Mouse (Mus musculus): ENCODE measurements at regions not wholly inside any gene's neighbourhood (a gene's known extent, or its start where the extent isn't known, plus 50 kb on each side); places are given as distances from the start of the nearest gene placed in this dataset.

- H3K4me1 ChIP-seq = no peaks in the 10 kb centered on the region
- 92% methylated on average over 3 of the region's 3 CpGs for WGBS
Observed at GRCm38 (mm10) chr12:92723022-92723421, 874.1 kb upstream of the Sel1l start.

GRCm38 (mm10) chr12:92713415-92713814, 864.5 kb upstream of the Sel1l start:
- Histone ChIP-seq H3K9me3 (no peaks in the 10 kb centered on the region), H3K4me1 (no peaks in the 10 kb centered on the region), H3K27me3 (no peaks in the 10 kb centered on the region), H3K9ac (replicated peaks) (no peak overlapping the region), H3K4me3 (no peak overlapping the region), H3K27ac (replicated peaks) (no peak overlapping the region), H3K4me2 (replicated peaks) (no peak overlapping the region), H3K36me3 (no peaks in the 10 kb centered on the region)
- 95% methylated on average over 16 of the region's 16 CpGs for WGBS
- no peak for ATAC-seq (ENCODE audit: low FRiP score, low read depth)

More at GRCm38 (mm10) chr12:92723022-92723421, 874.1 kb upstream of the Sel1l start:
- no peak overlapping the region for H3K9ac ChIP-seq (replicated peaks)
- ATAC-seq (ENCODE audit: low FRiP score, low read depth) = no peak
- no peak overlapping the region for H3K4me2 ChIP-seq (replicated peaks)
- no peak overlapping the region for H3K4me3 ChIP-seq
- H3K9me3 ChIP-seq = no peaks in the 10 kb centered on the region
- no peaks in the 10 kb centered on the region for H3K27me3 ChIP-seq
- H3K36me3 ChIP-seq = no peaks in the 10 kb centered on the region
- H3K27ac ChIP-seq (replicated peaks) = no peak overlapping the region

- WGBS = 38% methylated on average over 3 of the region's 3 CpGs
- Histone ChIP-seq H3K27ac (replicated peaks) (no peak overlapping the region), H3K36me3 (no peaks in the 10 kb centered on the region), H3K4me1 (no peaks in the 10 kb centered on the region), H3K9ac (replicated peaks) (no peak overlapping the region), H3K4me3 (no peak overlapping the region), H3K9me3 (no peaks in the 10 kb centered on the region), H3K4me2 (replicated peaks) (no peak overlapping the region), H3K27me3 (no peaks in the 10 kb centered on the region)
- ATAC-seq (ENCODE audit: low FRiP score, low read depth) = no peak
Observed at GRCm38 (mm10) chr12:92708466-92708865, 859.5 kb upstream of the Sel1l start.

- no peak for ATAC-seq (ENCODE audit: low FRiP score, low read depth)
- no peak overlapping the region for H3K4me3 ChIP-seq
- H3K9ac ChIP-seq (replicated peaks) = no peak overlapping the region
- H3K4me2 ChIP-seq (replicated peaks) = no peak overlapping the region
- H3K4me1 ChIP-seq = no peaks in the 10 kb centered on the region
- H3K27ac ChIP-seq (replicated peaks) = no peak overlapping the region
- no peaks in the 10 kb centered on the region for H3K27me3 ChIP-seq
- H3K9me3 ChIP-seq = no peaks in the 10 kb centered on the region
- no peaks in the 10 kb centered on the region for H3K36me3 ChIP-seq
Observed at GRCm38 (mm10) chr12:92703731-92704130, 854.8 kb upstream of the Sel1l start.

- Histone ChIP-seq H3K4me1 (no peaks in the 10 kb centered on the region), H3K27me3 (no peaks in the 10 kb centered on the region), H3K36me3 (no peaks in the 10 kb centered on the region), H3K9ac (replicated peaks) (no peak overlapping the region), H3K4me3 (no peak overlapping the region), H3K9me3 (no peaks in the 10 kb centered on the region), H3K27ac (replicated peaks) (no peak overlapping the region), H3K4me2 (replicated peaks) (no peak overlapping the region)
- ATAC-seq (ENCODE audit: low FRiP score, low read depth) = no peak
- WGBS = 79% methylated on average over 1 of the region's 1 CpGs
Observed at GRCm38 (mm10) chr12:92692956-92693355, 844.0 kb upstream of the Sel1l start.

GRCm38 (mm10) chr12:92672396-92672795, 823.4 kb upstream of the Sel1l start:
- Histone ChIP-seq H3K4me1 (no peaks in the 10 kb centered on the region), H3K27ac (replicated peaks) (no peak overlapping the region), H3K4me3 (no peak overlapping the region), H3K9me3 (no peaks in the 10 kb centered on the region), H3K36me3 (no peaks in the 10 kb centered on the region), H3K27me3 (no peaks in the 10 kb centered on the region), H3K9ac (replicated peaks) (no peak overlapping the region), H3K4me2 (replicated peaks) (no peak overlapping the region)
- 91% methylated on average over 1 of the region's 1 CpGs for WGBS
- ATAC-seq (ENCODE audit: low FRiP score, low read depth) = no peak

DNA sequence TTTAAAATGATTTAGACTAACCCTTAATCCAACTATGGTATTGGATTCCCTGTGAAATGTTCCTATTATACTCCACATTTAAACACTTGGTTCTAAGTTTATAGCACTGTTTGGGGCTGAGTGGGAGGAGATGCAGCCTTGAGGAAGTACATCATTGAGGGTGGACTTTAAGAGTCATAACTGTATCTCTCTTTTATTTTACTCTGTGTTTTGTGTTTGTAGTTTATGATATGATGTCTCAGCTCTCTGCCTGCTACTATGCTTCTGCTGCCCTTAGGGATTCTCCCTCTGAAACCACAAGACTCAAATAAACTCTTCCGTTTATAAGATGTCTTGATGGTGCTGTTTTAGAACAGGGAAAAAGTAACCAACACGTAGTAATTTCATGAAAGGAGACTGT, 797.7 kb upstream of the Sel1l start:
- Histone ChIP-seq H3K4me1 (no peaks in the 10 kb centered on the region), H3K4me3 (no peak overlapping the region), H3K36me3 (no peaks in the 10 kb centered on the region), H3K4me2 (replicated peaks) (no peak overlapping the region), H3K27ac (replicated peaks) (no peak overlapping the region), H3K9ac (replicated peaks) (no peak overlapping the region), H3K27me3 (no peaks in the 10 kb centered on the region), H3K9me3 (no peaks in the 10 kb centered on the region)
- 77% methylated on average over 2 of the region's 2 CpGs for WGBS
- ATAC-seq (ENCODE audit: low FRiP score, low read depth) = no peak

GRCm38 (mm10) chr12:92645006-92645624, 796.2 kb upstream of the Sel1l start:
- Histone ChIP-seq H3K9ac (replicated peaks) (no peak overlapping the region), H3K4me2 (replicated peaks) (no peak overlapping the region), H3K27ac (replicated peaks) (no peak overlapping the region), H3K4me3 (no peak overlapping the region), H3K9me3 (no peaks in the 10 kb centered on the region), H3K4me1 (no peaks in the 10 kb centered on the region), H3K36me3 (no peaks in the 10 kb centered on the region), H3K27me3 (no peaks in the 10 kb centered on the region)
- WGBS = 78% methylated on average over 4 of the region's 4 CpGs
- ATAC-seq (ENCODE audit: low FRiP score, low read depth) = no peak

- Histone ChIP-seq H3K4me1 (peaks cover 3% of the 10 kb centered on the region; the same call in 1 of the 2 replicates), H3K9me3 (no peaks in the 10 kb centered on the region), H3K4me3 (no peak overlapping the region), H3K9ac (replicated peaks) (no peak overlapping the region), H3K27me3 (no peaks in the 10 kb centered on the region), H3K4me2 (replicated peaks) (no peak overlapping the region), H3K27ac (replicated peaks) (no peak overlapping the region), H3K36me3 (no peaks in the 10 kb centered on the region)
- no peak for ATAC-seq (ENCODE audit: low FRiP score, low read depth)
Observed at GRCm38 (mm10) chr12:92619120-92619519, 770.2 kb upstream of the Sel1l start.

DNA sequence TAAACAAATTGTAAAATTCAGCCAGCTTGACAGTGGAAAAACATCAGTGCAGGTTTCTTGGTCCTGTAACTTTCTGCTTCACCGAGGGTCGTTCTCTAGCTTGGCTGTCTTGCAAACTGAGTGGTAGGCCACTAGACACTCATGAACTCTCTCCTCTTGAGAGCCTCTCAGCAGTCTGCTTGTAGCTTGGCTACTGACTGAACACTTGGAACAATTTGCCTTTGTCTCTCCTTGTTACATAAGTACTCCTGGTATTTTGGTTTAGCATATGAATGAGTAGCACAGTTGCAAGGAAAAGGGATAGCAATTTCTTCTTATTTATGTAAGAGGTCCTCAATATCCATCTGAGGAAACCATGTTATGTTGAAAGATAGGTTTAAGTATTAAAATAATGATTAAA, 769.6 kb upstream of the Sel1l start:
- no peaks in the 10 kb centered on the region for H3K36me3 ChIP-seq
- H3K27me3 ChIP-seq = no peaks in the 10 kb centered on the region
- H3K27ac ChIP-seq (replicated peaks) = no peak overlapping the region
- H3K4me3 ChIP-seq = no peak overlapping the region
- no peak overlapping the region for H3K4me2 ChIP-seq (replicated peaks)
- peak; percentile 77 for ATAC-seq (ENCODE audit: low FRiP score, low read depth)
- H3K9me3 ChIP-seq = no peaks in the 10 kb centered on the region
- 39% methylated on average over 2 of the region's 2 CpGs for WGBS
- no peak overlapping the region for H3K9ac ChIP-seq (replicated peaks)
- H3K4me1 ChIP-seq = peaks cover 3% of the 10 kb centered on the region; the same call in 1 of the 2 replicates

DNA sequence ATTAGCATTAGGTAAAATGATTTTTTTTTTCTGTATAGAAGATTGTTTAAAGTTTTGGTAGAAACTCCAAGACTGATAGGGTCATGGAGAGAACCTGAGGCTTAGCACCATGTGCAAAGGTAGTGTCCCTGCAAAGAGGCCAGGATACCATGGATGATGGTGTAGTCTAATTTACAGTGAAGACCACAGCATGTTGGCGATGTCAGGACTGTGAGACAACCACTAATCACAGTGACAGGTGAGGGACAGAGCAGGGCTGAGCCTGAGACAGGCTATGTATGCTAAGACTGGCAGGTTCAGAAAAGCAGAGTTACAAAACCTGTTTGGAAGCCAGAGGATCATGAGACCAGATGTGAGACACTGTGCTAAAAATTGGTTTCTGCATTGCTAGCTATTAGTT, 752.7 kb upstream of the Sel1l start:
- H3K4me1 ChIP-seq = no peaks in the 10 kb centered on the region
- no peak overlapping the region for H3K9ac ChIP-seq (replicated peaks)
- H3K9me3 ChIP-seq = no peaks in the 10 kb centered on the region
- H3K36me3 ChIP-seq = no peaks in the 10 kb centered on the region
- no peak for ATAC-seq (ENCODE audit: low FRiP score, low read depth)
- no peak overlapping the region for H3K4me2 ChIP-seq (replicated peaks)
- no peak overlapping the region for H3K4me3 ChIP-seq
- 90% methylated on average over 1 of the region's 1 CpGs for WGBS
- H3K27me3 ChIP-seq = no peaks in the 10 kb centered on the region
- no peak overlapping the region for H3K27ac ChIP-seq (replicated peaks)

DNA sequence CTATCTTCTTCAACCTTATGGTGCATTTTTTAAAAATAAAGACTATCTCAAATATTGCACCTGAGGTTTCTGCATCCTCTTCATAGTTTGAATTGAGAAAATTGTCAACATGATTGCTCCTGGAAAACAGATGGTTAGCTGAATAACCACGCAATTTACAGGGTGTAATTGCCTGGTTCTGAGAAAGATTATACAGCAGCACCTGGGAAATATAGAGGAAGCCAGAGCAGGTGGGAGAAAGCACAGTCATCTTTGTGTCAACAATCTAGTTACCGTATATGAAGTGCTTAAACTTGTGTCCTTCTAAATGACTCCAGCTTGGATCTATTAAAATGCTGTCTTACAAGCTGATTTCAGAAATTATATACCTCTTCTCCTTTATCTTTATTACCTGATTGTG, 740.8 kb upstream of the Sel1l start:
- Histone ChIP-seq H3K36me3 (no peaks in the 10 kb centered on the region), H3K4me1 (no peaks in the 10 kb centered on the region), H3K9ac (replicated peaks) (no peak overlapping the region), H3K27ac (replicated peaks) (no peak overlapping the region), H3K27me3 (no peaks in the 10 kb centered on the region), H3K9me3 (no peaks in the 10 kb centered on the region), H3K4me3 (no peak overlapping the region), H3K4me2 (replicated peaks) (no peak overlapping the region)
- 81% methylated on average over 2 of the region's 2 CpGs for WGBS
- no peak for ATAC-seq (ENCODE audit: low FRiP score, low read depth)

GRCm38 (mm10) chr12:92589305-92589704, 740.3 kb upstream of the Sel1l start:
- WGBS = 73% methylated on average over 6 of the region's 6 CpGs
- Histone ChIP-seq H3K4me1 (no peaks in the 10 kb centered on the region), H3K36me3 (no peaks in the 10 kb centered on the region), H3K4me3 (no peak overlapping the region), H3K9me3 (no peaks in the 10 kb centered on the region), H3K4me2 (replicated peaks) (no peak overlapping the region), H3K27me3 (no peaks in the 10 kb centered on the region), H3K27ac (replicated peaks) (no peak overlapping the region), H3K9ac (replicated peaks) (no peak overlapping the region)
- no peak for ATAC-seq (ENCODE audit: low FRiP score, low read depth)

Measured in midbrain, embryonic 12.5 days (tissue).